Mouse (Mus musculus) megakaryocyte, adult 5-6 weeks (primary cell): ENCODE data around the gene Mxi1. TPM values are rescaled to one million over a fixed set of nuclear protein-coding genes. Genes with fewer than 3 reads are reported as not detected.

Experiments used
- ATAC-seq: 2 replicates; pipeline ENCODE4 v1.8.0; 2016; ENCODE audit warnings: mild to moderate bottlenecking, inconsistent platforms; ENCODE audit not compliant: poor library complexity, severe bottlenecking
- total RNA-seq, 2 experiments: library from RNA; stranded (forward) in 1 of 2; stranded (reverse) in 1 of 2; fragments of 153-499, 151-499 nt in 1 of 2; fragments of 221-1000, 200-1000 nt in 1 of 2; gene quantifications; 2 replicates each; pipeline versions ENCODE4 v1.2.3 to v1.2.4; 2015 to 2017

The Mxi1 gene
- total RNA-seq (2015) (42.1 and 42.8 TPM in 2 replicates), total RNA-seq (2017) (74.0 and 91.1 TPM in 2 replicates)

GRCm38 (mm10) chr19:53310348-53310747 is at the start of gene Mxi1:
Mxi1 (plus strand) TSS chr19:53310518.
- peak; percentile 52 for ATAC-seq

- ATAC-seq, result no peak
Observed at GRCm38 (mm10) chr19:53260828-53261227, 49.5 kb upstream of the Mxi1 start.

- no peak for ATAC-seq
Observed at GRCm38 (mm10) chr19:53262061-53262460, 48.3 kb upstream of the Mxi1 start.

GRCm38 (mm10) chr19:53263859-53264733 is 46.2 kb upstream of the Mxi1 start:
- ATAC-seq, result peak; percentile 34; the same call in 1 of the 2 replicates

GRCm38 (mm10) chr19:53264821-53265727 is 45.2 kb upstream of the Mxi1 start:
- ATAC-seq, result peak; percentile 52; the same call in 1 of the 2 replicates

GRCm38 (mm10) chr19:53267305-53267704 is 43.0 kb upstream of the Mxi1 start:
- ATAC-seq, result no peak

- peak; percentile 95 for ATAC-seq
Observed at GRCm38 (mm10) chr19:53273055-53273722, 37.1 kb upstream of the Mxi1 start.

- ATAC-seq, result peak; percentile 78
Observed at GRCm38 (mm10) chr19:53273781-53274428, 36.4 kb upstream of the Mxi1 start.

- ATAC-seq, result no peak
Observed at GRCm38 (mm10) chr19:53275204-53275603, 35.1 kb upstream of the Mxi1 start.

GRCm38 (mm10) chr19:53276902-53277707 is 33.2 kb upstream of the Mxi1 start:
- ATAC-seq, result no peak

GRCm38 (mm10) chr19:53278491-53279415 is 31.6 kb upstream of the Mxi1 start:
- ATAC-seq, result no peak

- ATAC-seq, result no peak
Observed at GRCm38 (mm10) chr19:53280254-53280653, 30.1 kb upstream of the Mxi1 start.

- ATAC-seq, result no peak
Observed at GRCm38 (mm10) chr19:53282571-53282970, 27.7 kb upstream of the Mxi1 start.

GRCm38 (mm10) chr19:53283742-53284141 is 26.6 kb upstream of the Mxi1 start:
- ATAC-seq, result no peak

- peak; percentile 97 for ATAC-seq
Observed at GRCm38 (mm10) chr19:53284268-53285208, 25.8 kb upstream of the Mxi1 start.

GRCm38 (mm10) chr19:53296331-53297254 is 13.7 kb upstream of the Mxi1 start:
- ATAC-seq, result no peak
